Mouse (Mus musculus) cortical plate, adult 2 months (tissue): ENCODE measurements around the gene Dlat.

Source experiments
- CTCF ChIP-seq: fragments of 200-500 bp; IDR thresholded peaks from 2 replicates; pipeline ENCODE4 v1.5.1; 2011; ENCODE audit warnings: mild to moderate bottlenecking, control low read depth, low read length; ENCODE audit not compliant: insufficient read depth; ENCODE audit errors: extremely low read depth
- POLR2A ChIP-seq: fragments of 200-500 bp; IDR thresholded peaks from 2 replicates; pipeline ENCODE4 v1.6.1; 2011; ENCODE audit warnings: mild to moderate bottlenecking, low read length, control low read depth; ENCODE audit not compliant: insufficient read depth; ENCODE audit errors: extremely low read depth

GRCm38 (mm10) chr9:50601536-50601935 is 58.0 kb downstream of the Dlat start:
- TF ChIP-seq POLR2A (no peak), CTCF (no peak)
